Mouse (Mus musculus) stomach, postnatal 0 days (tissue): ENCODE measurements at regions not wholly inside any gene's neighbourhood (a gene's known extent, or its start where the extent isn't known, plus 50 kb on each side); places are given as distances from the start of the nearest gene placed in this dataset.

Source experiments
- CTCF ChIP-seq: IDR thresholded peaks from 2 replicates; pipeline ENCODE4 v1.5.1; 2016; ENCODE audit warnings: antibody characterized with exemption, low read depth, mild to moderate bottlenecking, moderate library complexity
- EP300 ChIP-seq: optimal IDR thresholded peaks from 2 replicates; pipeline ENCODE3; 2016; ENCODE audit warnings: antibody characterized with exemption

GRCm38 (mm10) chr9:4048749-4049148 lies 260.5 kb downstream of the Aasdhppt start:
- TF ChIP-seq CTCF (no peak), EP300 (no peak)
